Mouse (Mus musculus) cerebral cortex, adult 2 months (tissue): ENCODE data around the gene Tsc22d2.

ENCODE experiments used
- WGBS: fragments of 180-500 bp; shearing (Covaris S2); methylation state at CpG from one replicate; pipeline ENCODE4 v1.1.7; 2018; 5-methylcytosine and 5-hydroxymethylcytosine counted together

Tsc22d2 gene

GRCm38 (mm10) chr3:58434414-58434813 is 19.9 kb downstream of the Tsc22d2 start:
- 87% methylated on average over 2 of the region's 2 CpGs for WGBS

GRCm38 (mm10) chr3:58448230-58448629 is 33.7 kb downstream of the Tsc22d2 start:
- WGBS, result 94% methylated on average over 2 of the region's 2 CpGs

- WGBS, result 63% methylated on average over 3 of the region's 3 CpGs
Observed at GRCm38 (mm10) chr3:58449487-58449886, 35.0 kb downstream of the Tsc22d2 start.

GRCm38 (mm10) chr3:58454414-58455205 is 40.1 kb downstream of the Tsc22d2 start:
- WGBS, result 72% methylated on average over 4 of the region's 4 CpGs

GRCm38 (mm10) chr3:58455255-58455654 is 40.7 kb downstream of the Tsc22d2 start:
- WGBS, result 87% methylated on average over 3 of the region's 3 CpGs

- 65% methylated on average over 9 of the region's 9 CpGs for WGBS
Observed at GRCm38 (mm10) chr3:58469655-58470437, 55.3 kb downstream of the Tsc22d2 start.

GRCm38 (mm10) chr3:58475298-58475697 is 60.8 kb downstream of the Tsc22d2 start:
- WGBS, result 96% methylated on average over 1 of the region's 1 CpGs

- WGBS, result 95% methylated on average over 2 of the region's 2 CpGs
Observed at GRCm38 (mm10) chr3:58478755-58479455, 64.4 kb downstream of the Tsc22d2 start.

GRCm38 (mm10) chr3:58485883-58486282 is 71.4 kb downstream of the Tsc22d2 start:
- 70% methylated on average over 7 of the region's 7 CpGs for WGBS

- WGBS, result 77% methylated on average over 3 of the region's 3 CpGs
Observed at GRCm38 (mm10) chr3:58487121-58487520, 72.6 kb downstream of the Tsc22d2 start.

GRCm38 (mm10) chr3:58487999-58488775 is 73.7 kb downstream of the Tsc22d2 start:
- WGBS, result 49% methylated on average over 7 of the region's 8 CpGs

GRCm38 (mm10) chr3:58490787-58491186 is 76.3 kb downstream of the Tsc22d2 start:
- 45% methylated on average over 7 of the region's 7 CpGs for WGBS

GRCm38 (mm10) chr3:58493621-58494020 is 79.1 kb downstream of the Tsc22d2 start:
- 56% methylated on average over 4 of the region's 4 CpGs for WGBS

GRCm38 (mm10) chr3:58501961-58502360 is 87.4 kb downstream of the Tsc22d2 start:
- 69% methylated on average over 2 of the region's 2 CpGs for WGBS

- WGBS, result 44% methylated on average over 3 of the region's 3 CpGs
Observed at GRCm38 (mm10) chr3:58503720-58504333, 89.3 kb downstream of the Tsc22d2 start.

GRCm38 (mm10) chr3:58508020-58508750 is 93.7 kb downstream of the Tsc22d2 start:
- WGBS, result 81% methylated on average over 7 of the region's 7 CpGs

- WGBS, result 82% methylated on average over 3 of the region's 3 CpGs
Observed at GRCm38 (mm10) chr3:58512740-58513139, 98.2 kb downstream of the Tsc22d2 start.

GRCm38 (mm10) chr3:58513483-58513882 is 99.0 kb downstream of the Tsc22d2 start:
- 85% methylated on average over 4 of the region's 4 CpGs for WGBS

GRCm38 (mm10) chr3:58515947-58516601 is 101.6 kb downstream of the Tsc22d2 start:
- WGBS, result 80% methylated on average over 1 of the region's 1 CpGs
